Mouse (Mus musculus) left cerebral cortex, adult 11 months (tissue): ENCODE measurements at regions not wholly inside any gene's neighbourhood (a gene's known extent, or its start where the extent isn't known, plus 50 kb on each side); places are given as distances from the start of the nearest gene placed in this dataset.
"Not testable (repeated sequence)": the region's sequence is repeated elsewhere in the genome, so short reads cannot be mapped to it uniquely, and the experiment has no call there.

Source experiments
- DNase-seq: peaks from one replicate; pipeline ENCODE4 v3.0.0; 2022; ENCODE audit warnings: low spot score

DNA sequence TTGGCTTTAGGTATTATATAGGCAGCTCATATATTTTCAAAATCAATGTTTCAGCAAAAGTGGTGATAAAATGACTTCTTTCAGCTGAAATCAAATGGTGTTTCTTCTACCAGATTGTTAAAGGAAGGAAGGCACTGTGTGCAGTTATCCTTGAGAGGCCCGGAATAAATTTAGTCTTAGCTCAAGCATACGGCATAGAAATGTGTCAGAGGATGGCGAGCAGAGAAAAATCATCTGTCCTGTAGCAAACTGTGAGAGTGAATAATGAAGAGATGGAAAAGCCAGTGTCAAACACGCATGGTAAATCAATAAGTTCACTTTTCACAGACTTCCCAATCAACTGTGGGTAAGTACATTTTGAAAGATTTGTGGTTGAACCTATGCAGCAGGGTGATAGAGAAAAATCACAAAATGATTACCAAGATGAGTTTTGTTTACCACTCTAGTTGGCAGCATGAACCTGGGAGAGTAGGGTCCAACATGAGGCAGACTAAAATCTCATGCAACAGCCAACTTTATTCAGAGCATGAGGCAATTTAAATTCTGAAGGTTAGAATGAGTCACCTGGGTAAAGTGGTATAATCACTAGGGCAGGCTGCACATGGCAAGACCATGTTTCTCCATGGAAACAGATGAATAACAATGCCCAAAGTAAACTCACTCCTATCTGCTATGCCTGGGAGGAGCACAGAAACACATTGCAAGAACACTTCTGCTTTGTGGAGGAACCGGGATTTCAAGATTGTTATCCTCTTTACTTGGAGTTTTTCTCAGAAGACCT is 55.7 kb downstream of the AI429214 start:
- no peak for DNase-seq

DNA sequence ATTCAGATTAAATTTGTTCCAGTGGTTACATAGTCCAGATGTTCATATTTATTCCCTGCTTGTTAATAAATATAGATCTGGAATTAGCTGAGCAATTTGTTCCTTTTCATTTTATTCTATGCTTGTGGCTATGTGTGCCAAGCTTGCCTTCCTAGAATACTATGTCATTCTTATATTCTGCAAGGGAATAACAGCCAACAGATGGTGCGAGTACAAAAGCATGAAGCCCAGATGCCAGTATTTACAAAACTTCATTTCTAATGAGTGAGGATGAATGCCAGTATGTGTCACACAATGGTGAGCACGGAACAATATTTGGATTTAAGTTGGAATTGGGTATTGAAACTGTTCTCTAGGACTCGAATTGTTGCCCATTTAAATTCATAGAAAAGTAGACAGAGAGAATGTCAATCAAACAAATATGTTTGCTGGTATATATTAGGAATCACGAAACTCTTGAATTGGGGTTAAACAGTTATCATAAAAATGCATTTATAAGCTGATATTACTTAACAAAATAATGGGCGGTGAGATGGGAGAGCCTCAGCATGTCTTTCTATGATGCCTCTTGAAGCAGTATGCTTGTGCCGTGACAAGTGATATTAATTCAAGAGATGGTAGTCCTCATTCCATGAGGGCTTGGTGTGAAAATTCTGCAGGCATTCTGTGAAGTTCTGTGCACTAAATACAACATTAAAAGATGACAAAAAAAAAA is 56.7 kb downstream of the AI429214 start:
- DNase-seq = peak; percentile 29

DNA sequence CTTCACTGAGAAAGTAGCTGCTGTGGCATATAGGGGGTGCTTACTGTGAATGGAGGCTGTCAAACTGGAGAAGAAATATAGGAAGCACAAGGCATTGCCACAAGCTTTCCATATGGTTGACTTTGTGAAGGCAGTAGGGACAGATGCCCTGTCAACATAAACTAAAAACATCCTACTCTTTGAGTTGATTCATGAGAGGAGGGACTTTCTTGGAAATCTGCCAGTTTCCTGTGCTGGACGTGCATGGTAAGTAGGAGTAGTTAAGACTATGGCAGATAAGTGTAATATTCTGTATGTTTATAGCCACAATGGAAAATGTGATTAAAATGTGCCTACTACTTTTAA is 57.3 kb downstream of the AI429214 start:
- DNase-seq = no peak

DNA sequence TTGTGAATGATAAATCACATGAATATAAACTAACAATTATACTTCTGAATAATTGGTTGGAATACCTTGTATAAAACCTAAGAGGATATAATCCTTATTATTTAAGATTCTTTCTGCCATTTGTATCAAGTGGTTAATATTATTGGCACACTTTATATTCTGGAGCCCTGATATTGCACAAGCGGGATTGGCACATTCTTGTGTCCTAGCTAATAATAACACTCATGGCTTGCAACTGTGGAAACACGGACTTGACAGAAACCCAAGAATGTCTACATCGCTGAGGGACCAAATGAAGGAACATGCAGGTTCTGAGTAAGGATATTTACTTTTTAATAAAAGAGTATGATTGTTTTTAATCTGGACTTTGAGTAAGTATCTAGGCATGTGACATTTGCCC is 63.0 kb downstream of the AI429214 start:
- no peak for DNase-seq

DNA sequence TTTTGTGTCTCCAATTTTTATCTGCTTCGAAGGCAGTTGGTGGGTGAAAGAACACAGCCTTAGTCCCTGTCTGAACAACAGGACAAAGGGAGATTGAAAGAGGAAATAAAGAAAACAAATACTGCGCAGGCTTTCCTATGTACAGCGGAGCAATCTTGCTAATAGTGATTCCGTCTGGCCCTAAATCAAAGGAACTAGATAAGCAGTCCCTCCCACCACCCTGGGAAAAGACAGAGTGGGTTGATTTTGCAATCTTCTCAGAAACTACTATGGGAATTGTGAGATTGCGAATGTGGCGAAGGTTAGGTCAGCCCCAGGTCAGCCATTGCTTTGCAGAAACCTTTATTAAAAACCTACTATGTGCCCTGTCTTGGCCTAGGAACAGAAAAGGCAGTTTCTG is 65.0 kb downstream of the AI429214 start:
- DNase-seq = no peak

DNA sequence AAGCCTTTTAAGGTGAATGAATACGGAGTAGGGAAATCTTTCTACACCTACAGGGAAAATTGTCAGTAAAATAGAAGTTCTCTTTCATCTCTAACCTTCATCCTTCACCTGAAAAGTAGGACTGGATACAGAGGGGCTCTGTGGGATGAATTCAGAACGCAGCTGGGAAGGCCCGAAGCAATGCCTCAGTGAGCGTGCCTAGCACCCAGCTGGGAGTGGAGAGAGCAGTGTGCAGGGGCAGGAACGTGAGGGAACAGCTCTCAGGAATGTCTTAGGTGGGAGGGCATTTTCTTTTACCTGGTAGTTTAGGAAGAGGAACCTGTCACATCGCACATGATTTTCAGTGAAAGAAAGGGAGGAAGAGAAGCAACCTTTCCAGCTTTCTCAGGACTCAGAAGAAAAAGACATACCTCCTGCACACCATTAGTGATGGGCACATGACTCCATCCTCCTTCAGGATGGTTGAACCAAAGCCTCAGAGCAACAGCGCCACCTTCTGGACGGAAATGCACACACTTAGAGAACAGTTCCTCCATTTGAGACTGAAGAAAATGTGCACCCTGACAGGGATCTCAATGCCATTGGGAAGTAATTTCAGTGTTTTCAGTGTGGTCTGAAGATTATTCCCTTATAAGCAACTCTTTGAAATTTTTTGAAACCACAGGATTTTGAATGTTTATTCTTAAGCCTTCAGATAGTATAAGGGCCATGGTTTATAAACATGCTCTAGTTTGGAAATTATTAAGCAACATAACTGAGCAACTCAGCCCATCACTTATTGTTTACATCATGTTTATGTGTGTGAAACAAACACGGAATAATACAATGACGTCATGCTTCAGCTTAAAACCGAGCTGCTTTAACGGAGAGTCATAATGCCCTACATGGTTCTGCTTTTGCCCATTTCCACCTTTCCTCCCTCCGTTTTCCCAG is 68.9 kb downstream of the AI429214 start:
- no peak for DNase-seq

DNA sequence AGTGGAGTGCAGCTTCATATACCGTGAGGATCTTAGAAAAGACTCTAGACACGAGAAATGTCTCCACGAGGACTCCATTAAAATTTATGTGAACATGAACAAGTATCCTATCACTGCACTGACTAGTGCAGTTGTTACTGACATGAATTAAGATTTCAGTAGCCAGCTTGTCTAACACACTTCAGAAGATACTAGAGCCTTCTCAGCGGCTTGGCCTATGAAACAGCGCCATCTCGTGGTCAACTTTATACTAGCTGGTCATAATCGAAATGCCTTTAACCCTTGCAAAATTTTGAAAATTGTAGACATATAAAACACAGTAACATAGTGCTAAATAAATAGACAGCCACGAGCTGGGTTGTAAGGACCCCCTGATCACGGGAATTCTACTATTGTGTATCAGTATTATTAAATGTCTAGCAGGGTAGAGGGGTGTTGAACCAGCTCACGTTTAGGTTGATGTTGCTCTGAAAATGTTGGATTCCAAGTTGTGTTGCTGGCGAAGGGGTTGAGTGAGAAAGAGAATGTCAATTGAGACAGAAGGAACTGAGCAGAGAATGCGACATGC is 70.4 kb downstream of the AI429214 start:
- peak; percentile 34 for DNase-seq

DNA sequence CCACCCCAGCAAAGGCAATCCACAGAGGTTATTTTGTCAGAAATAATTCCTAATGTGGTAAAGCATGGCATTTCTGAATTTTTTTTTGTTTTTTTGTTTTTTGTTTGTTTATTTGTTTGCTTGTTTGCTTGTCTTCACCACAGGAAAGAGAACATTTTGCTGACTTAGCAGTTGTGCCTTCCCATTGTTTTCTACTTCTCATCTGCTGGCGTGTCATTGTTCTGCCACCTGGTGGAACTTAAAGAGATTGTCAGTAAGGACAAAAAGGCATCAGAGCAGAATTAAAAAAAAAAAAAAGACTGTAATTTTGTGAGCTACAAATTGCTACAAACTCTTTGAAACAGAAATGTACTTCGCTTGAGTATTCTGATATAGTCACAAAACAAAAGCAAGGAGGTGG is 79.5 kb downstream of the AI429214 start:
- no peak for DNase-seq

DNA sequence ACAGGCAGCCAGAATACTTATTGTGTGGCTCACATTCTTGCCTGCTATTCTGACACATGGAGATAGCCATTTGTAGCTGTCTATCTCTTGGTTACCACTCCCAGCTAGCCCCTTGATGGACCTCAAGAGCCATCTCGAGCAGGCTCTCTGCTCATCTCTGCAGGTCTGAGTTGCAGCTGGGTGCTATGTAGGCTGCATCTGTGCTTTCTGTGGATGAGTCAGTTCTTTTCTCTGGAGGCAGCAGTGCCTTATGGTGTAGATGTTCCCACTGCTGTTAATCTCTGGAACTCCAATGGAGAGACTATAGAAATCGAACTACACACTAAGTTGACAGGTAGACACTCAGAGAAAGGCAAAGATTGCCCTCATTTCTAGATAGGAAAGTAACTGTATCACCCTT is 106.3 kb downstream of the AI429214 start:
- no peak for DNase-seq

DNA sequence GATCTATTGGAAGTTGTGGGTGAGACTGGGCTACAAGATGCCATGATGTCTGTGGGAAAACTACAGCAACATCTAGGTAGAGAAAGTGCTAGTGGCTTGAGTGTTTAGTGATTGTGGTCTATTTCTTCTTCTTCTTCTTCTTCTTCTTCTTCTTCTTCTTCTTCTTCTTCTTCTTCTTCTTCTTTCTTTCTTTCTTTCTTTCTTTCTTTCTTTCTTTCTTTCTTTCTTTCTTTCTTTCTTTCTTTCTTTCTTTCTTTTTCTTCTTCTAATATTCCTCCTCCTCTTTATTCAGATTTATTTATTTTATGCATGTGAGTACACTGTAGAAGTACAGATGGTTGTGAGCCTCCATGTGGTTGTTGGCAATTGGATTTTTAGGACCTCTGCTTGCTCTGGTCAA is 119.0 kb downstream of the AI429214 start:
- DNase-seq = not testable (repeated sequence)

DNA sequence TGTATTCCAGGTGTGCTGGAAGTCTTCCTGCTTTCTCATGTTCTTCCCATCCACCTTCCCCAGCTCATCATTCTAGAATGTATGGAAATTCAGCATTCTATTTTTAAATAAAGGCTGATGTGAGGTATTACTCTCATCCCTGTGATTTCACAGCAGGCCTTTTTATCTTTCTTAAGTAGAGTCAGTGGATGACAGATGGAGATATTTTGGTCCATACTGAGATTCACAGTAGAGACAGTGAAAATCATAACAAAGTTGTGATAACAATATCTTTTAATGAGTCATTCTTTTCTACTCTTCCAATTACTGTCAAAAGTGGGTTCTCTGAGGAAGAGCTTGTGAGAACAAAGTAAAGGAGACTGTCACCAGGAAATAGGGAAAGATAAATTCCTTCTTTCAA is 132.4 kb downstream of the AI429214 start:
- DNase-seq = no peak

DNA sequence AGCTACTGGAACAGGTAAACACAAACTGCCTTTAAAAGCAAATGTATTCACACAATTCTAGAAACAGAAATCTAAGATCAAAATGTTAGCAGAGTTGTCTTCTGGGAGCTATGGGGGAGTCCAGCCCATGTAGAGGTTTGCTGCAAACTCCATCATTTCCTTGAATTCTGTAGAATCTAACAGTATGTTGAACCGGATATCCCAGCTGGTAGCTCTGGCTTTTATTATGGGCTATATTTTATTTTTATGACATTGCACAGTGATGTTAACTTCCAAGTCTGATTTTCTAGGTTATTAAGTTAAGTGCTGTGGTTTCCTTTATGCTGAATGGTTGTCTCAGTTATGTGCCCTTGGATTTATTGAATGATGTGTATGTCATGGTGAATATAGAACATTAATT is 136.3 kb downstream of the AI429214 start:
- DNase-seq = no peak

DNA sequence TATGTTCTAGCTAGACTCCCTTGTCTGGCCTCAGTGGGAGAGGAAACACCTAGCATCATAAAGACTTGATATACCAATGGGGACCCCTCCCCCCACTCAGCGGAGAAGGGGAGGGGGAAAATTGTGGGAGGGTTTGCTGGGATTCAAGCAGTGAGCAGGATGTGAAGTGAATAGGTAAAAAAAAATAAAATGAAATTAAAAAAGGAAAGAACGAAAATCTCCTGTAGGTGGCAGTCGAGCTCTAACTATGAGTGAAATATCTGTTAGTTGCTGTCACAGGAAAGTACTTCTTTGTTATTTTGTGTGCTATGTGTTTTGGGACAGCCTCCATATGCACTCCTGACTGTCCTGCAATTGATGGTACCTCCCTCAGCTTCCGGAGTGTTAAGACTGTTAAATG is 138.6 kb downstream of the AI429214 start:
- DNase-seq = no peak

DNA sequence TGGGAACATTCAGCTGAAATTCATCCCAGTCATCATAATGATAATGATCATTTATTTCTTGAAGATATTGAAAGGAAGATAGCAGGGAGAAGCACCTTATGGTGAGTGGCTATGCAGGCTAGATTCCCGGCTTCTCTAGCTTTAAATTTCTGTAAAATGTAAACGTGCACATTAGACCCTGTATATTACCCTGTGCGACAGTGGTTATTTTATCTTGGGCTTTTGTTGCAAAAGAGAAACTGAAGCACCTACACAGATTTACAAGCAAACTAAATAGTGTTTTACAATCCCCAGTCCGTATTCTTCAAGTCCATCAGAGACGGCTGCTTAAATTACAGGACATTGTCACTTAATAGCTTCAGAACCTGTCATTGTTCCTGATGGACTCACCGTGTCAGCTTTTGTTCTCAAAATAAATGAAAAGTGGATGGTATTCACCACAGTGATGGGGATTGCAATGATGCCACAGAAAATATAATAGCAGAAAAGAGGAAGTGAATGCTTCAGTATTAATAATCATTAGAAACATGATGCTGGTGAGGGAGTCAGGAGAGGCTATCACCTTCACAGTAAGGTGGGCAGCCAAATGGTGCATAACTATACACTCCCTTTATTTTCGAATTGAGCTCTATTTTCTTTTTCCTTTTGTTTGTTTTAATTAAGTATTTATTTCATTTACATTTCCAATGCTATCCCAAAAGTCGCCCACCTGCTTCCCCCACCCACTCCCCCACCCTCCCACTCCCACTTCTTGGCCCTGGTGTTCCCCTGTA is 141.0 kb downstream of the AI429214 start:
- no peak for DNase-seq

DNA sequence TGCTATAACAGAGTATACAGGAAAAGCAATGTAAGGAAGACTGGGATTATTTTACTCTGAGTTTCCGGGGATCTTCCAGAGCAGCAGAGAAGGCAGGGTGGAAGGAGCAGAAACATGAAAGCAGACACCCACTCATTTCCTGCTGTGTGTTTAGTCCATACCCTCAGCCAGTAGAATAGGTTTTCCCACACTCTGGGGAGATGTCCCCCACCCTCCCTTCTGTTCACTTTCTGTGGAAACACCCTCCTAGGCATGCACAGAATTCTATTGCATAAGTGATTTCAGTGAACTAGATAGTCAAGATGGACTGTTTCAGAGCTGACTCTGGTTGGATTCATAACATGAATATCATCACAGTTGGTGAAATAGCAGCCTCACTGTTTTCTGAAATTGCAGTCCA is 156.9 kb downstream of the AI429214 start:
- no peak for DNase-seq

DNA sequence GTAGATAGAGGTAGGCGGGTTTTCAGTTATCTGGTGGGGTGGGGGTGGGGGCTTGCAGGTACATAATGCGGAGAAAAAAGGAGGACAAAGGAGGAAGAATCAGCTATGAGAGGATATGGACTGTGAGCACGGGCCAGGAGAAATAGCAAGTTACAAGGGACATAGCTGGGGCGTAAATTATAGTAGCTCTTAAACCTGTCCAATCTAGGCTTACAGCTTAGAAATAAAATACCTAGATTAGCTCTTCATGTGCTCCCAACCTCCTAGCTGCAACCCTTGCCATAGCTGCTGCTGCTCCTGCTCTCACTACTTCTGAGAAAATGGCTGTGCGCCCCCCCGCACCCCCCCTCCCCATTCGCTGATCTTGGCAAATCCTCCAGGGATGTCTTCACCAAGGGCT is 161.0 kb downstream of the AI429214 start:
- DNase-seq = no peak

DNA sequence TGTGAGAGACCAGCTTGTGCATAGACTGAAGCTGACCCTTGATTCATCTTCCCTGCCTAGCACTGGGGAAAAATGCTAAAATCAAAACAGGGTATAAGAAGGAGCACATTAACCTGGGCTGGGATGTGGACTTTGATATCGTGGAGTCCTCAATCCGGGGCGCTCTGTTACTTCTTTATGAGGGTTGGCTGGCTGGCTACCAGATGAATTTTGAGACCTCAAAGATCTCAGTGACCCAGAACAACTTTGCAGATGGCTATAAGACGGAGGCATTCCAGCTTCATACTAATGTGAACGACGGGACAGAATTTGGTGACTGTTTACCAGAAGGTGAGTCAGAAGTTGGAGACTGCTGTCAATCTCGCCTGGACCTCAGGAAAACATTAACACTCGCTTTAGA is 161.5 kb downstream of the AI429214 start:
- no peak for DNase-seq

DNA sequence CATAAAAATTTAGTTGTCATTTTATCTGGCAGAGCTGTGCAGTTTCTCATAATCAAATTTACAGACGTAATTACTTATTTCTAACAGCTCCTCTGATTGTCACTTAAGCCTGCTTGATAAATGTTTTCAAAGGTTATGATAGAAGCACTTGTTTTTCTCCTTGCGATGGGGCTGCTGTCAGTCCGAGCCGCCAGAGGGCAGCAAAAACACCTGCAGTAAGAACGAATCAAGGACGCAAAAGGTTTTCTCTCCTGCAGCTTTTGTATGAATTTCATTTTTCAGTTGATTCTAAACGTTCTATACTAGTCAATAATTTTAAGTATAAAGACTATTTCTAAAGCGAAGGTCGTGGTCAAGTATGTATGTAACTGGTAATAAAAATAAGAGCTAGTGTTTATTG is 166.1 kb downstream of the AI429214 start:
- peak; percentile 55 for DNase-seq

DNA sequence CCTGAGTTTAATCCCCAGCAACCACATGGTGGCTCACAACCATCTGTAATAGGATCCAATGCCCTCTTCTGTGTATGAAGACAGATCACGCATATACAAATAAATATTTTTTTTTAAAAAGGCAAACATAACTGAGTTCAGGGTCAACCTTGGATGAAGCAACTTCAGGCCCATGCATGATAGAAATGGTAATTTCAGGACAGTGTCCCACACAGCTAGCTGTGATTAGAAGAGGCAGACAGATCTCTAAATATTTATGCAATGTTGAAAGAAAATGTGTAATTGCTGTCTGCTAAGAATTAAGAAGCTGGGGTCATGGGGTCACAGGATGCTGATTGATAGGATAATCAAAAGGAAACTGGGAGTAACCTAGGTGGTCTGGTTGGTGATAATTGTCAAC is 203.5 kb downstream of the AI429214 start:
- DNase-seq = no peak

DNA sequence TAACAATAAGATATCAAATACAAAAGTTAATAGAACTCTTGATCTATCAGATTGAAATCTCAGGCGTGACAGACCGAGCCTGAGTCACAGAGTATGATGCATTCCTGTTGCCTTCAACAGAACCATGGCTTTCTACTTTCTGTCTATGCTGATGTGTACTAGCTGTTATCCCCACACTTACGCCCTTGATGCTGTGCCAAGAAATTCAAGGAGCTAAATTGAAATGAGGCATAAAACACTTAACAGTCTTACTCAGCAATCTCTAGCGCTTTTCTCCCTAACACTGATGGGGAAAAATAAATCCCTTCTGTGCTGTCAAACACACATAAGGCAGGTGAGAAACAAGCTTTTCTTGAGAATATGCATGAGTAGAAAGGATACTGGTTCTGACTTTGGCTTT is 222.5 kb downstream of the AI429214 start:
- peak; percentile 2 for DNase-seq

DNA sequence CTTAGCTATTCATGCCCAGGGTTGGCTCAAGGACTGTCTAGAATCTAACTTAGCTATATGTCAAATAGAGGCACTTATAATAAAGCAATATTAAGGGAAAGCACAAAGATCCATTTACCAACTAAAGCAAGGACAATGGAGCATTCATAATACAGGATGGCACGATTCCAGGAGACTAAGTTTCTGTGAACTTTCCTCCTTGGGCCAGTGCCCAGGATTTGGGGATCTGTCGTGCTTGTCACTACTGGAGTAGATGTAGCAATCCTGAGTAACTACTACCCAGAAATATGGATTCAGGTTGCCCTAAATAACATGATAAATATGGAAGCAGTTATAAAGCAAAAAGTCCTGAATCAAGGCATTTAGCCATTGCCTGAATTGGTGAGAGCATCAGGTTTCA is 233.7 kb downstream of the AI429214 start:
- DNase-seq = no peak

DNA sequence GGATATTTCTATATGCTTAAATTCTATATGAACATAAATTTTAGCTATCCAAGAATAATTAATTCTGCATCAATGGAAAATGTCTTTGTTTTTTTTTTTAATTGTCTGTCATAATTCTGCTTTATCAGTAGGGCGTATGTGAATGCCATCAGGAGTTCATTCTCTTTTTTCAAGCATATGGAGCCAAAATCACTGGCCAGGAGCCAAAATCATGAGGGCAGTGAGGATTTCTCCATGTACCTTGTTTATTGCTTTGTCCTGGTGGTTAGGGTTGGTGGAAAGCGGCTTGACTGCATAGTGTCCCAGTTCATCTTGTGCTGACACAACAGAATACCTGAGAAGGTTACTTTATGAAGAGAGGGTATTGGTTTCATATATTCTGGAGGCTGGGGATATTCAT is 243.9 kb downstream of the AI429214 start:
- DNase-seq = no peak
